Mouse (Mus musculus) cerebellum, adult 2 months (tissue): ENCODE results near the gene Sephs2. TPM values are rescaled to one million over a fixed set of nuclear protein-coding genes. Genes with fewer than 3 reads are reported as not detected.

ENCODE experiments used
- DNase-seq, 2 experiments: peaks; one replicate each; pipeline ENCODE4 v3.0.0; 2021
- H3K27ac ChIP-seq: fragments of 200-500 bp; 2 replicates; pipeline ENCODE4 v1.5.1; 2012; ENCODE audit warnings: low read length, control low read depth, inconsistent platforms; ENCODE audit not compliant: insufficient read depth
- H3K27me3 ChIP-seq: fragments of 200-500 bp; 2 replicates; pipeline ENCODE4 v1.6.1; 2012; ENCODE audit warnings: inconsistent platforms, mild to moderate bottlenecking, low read length, moderate library complexity; ENCODE audit not compliant: control insufficient read depth, insufficient read depth
- H3K4me1 ChIP-seq: fragments of 200-500 bp; 2 replicates; pipeline ENCODE4 v1.6.1; 2011; ENCODE audit warnings: low read length; ENCODE audit not compliant: control insufficient read depth, insufficient read depth
- H3K4me3 ChIP-seq: fragments of 200-500 bp; replicated peaks from 2 replicates; pipeline ENCODE3; 2011; ENCODE audit warnings: mild to moderate bottlenecking, low read depth, low read length, control low read depth; ENCODE audit not compliant: insufficient read depth
- CTCF ChIP-seq: fragments of 200-500 bp; IDR thresholded peaks from 2 replicates; pipeline ENCODE4 v1.5.1; 2011; ENCODE audit warnings: low read depth, mild to moderate bottlenecking, control low read depth, low read length, moderate library complexity, borderline replicate concordance; ENCODE audit not compliant: insufficient read depth
- POLR2A ChIP-seq: fragments of 200-500 bp; IDR thresholded peaks from 2 replicates; pipeline ENCODE4 v1.6.1; 2011; ENCODE audit warnings: low read length, control low read depth, borderline replicate concordance; ENCODE audit not compliant: insufficient read depth
- WGBS: fragments of 180-500 bp; shearing (Covaris S2); methylation state at CpG from one replicate; pipeline ENCODE4 v1.1.7; 2018; 5-methylcytosine and 5-hydroxymethylcytosine counted together
- polyA plus RNA-seq: library from polyadenylated mRNA; depleted of rRNA; stranded (reverse); fragments of >200 nt; gene quantifications from 2 replicates; pipeline ENCODE4 v1.2.3, GENCODE M21; 2012; rRNA removed

The Sephs2 gene
- 31.1 and 31.7 TPM in 2 replicates for polyA plus RNA-seq

DNA sequence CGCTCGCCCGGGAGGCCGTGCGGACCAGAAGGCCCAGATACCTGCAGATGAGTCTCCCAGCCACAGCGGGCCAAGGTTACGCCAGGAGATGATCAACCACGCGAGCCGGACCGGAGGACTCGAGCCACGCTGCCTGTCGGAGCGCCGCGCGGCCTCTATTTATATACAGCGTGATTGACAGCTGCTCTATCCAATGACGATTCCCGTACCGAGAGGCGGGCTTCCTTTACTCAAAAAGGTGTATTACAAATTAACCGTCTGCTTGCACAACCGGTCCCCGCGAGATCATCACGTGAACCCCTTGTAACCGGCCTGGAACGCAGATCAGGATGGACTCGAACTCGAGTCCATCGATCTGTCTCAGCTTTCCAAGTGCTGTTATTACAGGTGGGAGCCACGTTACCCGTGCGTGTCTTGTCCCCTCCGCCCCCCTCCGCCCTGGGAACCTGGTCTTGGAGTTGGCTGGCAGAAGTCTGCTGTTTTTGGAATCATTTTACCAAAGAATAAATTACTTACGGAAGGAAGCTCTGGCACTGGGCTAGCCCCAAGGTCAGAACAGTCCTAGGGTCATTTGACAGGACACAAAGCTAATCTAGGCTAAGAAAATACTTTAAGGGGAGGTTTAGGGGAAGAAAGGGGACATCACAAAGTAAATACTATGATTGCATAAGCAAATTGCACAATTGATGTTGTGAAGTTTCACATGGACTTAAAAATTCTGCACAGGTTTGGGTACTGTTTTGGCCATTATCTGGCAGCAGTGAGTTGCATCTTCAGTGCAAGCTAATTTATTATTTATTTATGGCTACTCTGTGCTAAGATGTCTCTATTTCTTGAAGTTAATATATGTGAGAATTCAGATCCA, at the start of gene Sephs2:
Gene Sephs2 (minus strand): TSS at position 131 of the 865 bp plus-strand sequence.
- H3K27ac ChIP-seq: peak within 1 kb of the TSS; percentile 60
- WGBS: under 1% methylated on average over 39 of the region's 39 CpGs
- no peaks in the 10 kb centered on the region for H3K27me3 ChIP-seq
- H3K4me3 ChIP-seq: peak within 1 kb of the TSS; percentile 76
- TF ChIP-seq POLR2A (peak; percentile 99), CTCF (no peak)
- peaks cover 9% of the 10 kb centered on the region for H3K4me1 ChIP-seq
- peak; percentile 96 to 99 for DNase-seq

DNA sequence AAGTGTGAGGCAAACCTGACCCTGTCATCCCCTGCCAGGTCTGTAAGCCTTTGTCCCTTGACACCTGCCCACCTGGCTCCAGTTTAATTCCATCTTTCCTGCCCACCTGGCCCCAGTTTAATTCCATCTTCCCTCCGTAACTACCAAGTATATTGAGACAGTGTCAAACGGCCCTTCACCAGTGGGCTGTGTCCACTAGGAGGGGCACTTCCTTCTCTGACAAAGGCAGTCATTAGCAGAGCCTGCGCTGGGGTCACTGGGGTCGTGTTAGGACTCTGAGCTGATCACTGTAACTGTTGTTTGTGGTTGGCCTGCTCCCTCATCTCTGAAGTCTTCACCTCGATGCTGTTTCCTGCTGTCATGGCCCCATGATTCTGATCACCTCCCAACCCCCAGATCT, 48.2 kb upstream of the Sephs2 start:
- 37% methylated on average over 5 of the region's 5 CpGs for WGBS
- Histone ChIP-seq H3K27me3 (no peaks in the 10 kb centered on the region), H3K4me3 (no peak overlapping the region), H3K27ac (no peak overlapping the region), H3K4me1 (peaks cover 4% of the 10 kb centered on the region)
- no peak for TF ChIP-seq CTCF
- no peak for TF ChIP-seq POLR2A
- DNase-seq: no peak

DNA sequence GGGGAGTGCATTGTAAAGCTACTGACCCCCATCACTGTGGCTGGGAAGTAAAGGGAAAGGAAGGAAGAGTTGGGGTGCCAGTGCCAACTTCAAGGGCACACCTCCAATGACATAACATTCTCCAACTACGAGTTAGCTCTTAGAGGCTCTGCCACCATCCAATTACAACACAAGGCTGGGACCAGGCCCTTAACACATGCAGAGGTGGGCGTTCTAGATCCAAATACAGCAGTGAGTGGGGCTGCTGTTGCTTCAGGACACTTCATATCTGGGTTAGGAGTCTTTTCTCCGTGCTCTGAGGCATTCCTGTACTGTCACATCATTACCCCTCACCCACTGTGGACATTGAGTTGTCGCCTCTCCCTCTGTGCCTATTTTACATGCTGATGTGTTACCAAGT, 47.3 kb upstream of the Sephs2 start:
- H3K27me3 ChIP-seq: no peaks in the 10 kb centered on the region
- 59% methylated on average over 4 of the region's 4 CpGs for WGBS
- DNase-seq: no peak

DNA sequence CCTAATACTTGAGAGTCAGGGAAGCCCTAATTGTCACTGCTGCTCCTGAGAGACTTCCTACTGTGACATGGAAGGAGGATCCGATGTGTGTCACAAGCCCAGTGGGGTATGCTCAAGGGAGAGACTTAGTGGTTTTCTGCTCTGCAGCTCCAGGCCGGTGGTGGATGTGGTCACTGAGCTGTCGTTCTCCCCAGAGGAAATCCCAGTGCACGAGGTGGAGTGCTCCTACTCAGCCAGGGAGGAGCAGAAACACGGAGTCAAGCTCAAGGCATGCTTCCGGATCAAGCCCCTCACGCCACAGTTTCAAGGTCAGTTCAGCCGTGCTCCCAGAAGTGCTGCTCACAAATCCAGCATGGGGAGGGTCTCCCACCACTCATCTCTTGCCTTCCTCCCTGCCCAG, 40.1 kb upstream of the Sephs2 start:
- 39% methylated on average over 8 of the region's 8 CpGs for WGBS
- no peaks in the 10 kb centered on the region for H3K4me1 ChIP-seq
- no peak overlapping the region for H3K4me3 ChIP-seq
- TF ChIP-seq CTCF (no peak), POLR2A (no peak)
- H3K27me3 ChIP-seq: no peaks in the 10 kb centered on the region
- no peak overlapping the region for H3K27ac ChIP-seq
- DNase-seq: no peak

More for the DNA sequence above, 47.3 kb upstream of the Sephs2 start:
- TF ChIP-seq CTCF: no peak
- no peak for TF ChIP-seq POLR2A
- H3K4me3 ChIP-seq: no peak overlapping the region
- no peak overlapping the region for H3K27ac ChIP-seq
- peaks cover 4% of the 10 kb centered on the region for H3K4me1 ChIP-seq

DNA sequence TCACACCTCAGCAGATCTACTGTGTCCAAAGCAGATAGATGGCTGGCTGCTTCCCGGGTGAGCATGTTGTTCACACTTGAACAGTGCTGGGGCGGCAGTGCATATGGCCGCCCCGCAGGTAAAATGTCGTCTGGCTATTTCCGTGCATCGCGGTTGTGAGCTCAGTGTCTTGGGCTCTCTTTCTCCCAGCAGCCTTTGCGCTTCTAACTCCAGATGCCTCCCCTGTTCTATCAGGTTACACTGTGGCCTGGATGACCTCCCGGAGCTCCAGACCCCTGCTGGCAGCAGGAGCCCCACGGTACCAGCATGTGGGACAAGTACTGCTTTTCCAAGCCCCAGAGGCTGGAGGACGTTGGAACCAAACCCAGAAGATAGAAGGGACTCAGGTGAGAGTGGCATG, 36.1 kb upstream of the Sephs2 start:
- H3K27ac ChIP-seq: no peak overlapping the region
- 56% methylated on average over 12 of the region's 12 CpGs for WGBS
- no peaks in the 10 kb centered on the region for H3K27me3 ChIP-seq
- H3K4me3 ChIP-seq: no peak overlapping the region
- H3K4me1 ChIP-seq: no peaks in the 10 kb centered on the region
- TF ChIP-seq POLR2A (no peak), CTCF (no peak)
- DNase-seq: no peak

DNA sequence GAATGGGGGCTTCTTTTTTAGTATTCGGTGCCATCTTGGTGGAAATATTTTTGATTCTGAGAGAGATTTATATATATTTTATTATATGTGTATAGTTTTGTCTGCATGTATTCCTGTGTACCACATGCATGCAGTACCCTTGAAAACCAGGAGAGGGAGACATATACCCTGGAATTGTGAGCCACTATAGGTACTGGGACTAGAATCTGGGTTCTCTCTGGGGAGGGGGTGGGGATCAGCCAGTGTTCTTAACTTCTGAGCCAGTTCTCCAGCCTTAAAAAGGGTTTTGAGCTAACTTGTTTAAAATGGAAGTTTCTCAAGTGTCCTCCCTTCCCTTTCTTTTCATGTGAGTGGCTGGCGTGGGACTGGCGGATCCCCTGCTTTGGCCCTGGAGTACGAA, 35.0 kb upstream of the Sephs2 start:
- 59% methylated on average over 4 of the region's 4 CpGs for WGBS
- TF ChIP-seq CTCF: peak; percentile 56; the same call in 1 of the 2 replicates
- TF ChIP-seq POLR2A: no peak
- DNase-seq: peak; percentile 28 to 56

DNA sequence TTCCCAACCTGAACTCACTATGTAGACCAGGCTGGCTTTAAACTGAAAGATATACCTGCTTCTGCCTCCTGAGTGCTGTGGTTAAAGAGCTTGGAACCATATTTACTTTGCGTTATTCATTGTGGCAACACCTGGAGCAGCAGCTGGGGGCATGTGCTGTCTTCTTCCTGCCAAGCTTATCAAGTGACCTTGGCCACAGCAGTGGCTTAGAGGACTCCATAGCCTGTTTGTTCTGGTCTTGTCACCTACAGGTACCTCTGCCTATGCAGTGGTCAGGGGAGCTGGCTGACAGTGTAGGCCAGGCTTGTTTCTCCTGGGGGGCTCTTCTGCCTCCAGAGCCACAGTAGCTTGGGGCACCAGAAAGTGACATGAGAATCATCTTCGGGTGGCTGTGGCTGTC, 34.6 kb upstream of the Sephs2 start:
- no peaks in the 10 kb centered on the region for H3K27me3 ChIP-seq
- no peak overlapping the region for H3K4me3 ChIP-seq
- H3K4me1 ChIP-seq: no peaks in the 10 kb centered on the region
- H3K27ac ChIP-seq: no peak overlapping the region
- WGBS: 77% methylated on average over 2 of the region's 2 CpGs
- DNase-seq: no peak
- TF ChIP-seq CTCF (no peak), POLR2A (no peak)

More for the DNA sequence above, 35.0 kb upstream of the Sephs2 start:
- Histone ChIP-seq H3K27me3 (no peaks in the 10 kb centered on the region), H3K27ac (no peak overlapping the region), H3K4me3 (no peak overlapping the region), H3K4me1 (no peaks in the 10 kb centered on the region)

DNA sequence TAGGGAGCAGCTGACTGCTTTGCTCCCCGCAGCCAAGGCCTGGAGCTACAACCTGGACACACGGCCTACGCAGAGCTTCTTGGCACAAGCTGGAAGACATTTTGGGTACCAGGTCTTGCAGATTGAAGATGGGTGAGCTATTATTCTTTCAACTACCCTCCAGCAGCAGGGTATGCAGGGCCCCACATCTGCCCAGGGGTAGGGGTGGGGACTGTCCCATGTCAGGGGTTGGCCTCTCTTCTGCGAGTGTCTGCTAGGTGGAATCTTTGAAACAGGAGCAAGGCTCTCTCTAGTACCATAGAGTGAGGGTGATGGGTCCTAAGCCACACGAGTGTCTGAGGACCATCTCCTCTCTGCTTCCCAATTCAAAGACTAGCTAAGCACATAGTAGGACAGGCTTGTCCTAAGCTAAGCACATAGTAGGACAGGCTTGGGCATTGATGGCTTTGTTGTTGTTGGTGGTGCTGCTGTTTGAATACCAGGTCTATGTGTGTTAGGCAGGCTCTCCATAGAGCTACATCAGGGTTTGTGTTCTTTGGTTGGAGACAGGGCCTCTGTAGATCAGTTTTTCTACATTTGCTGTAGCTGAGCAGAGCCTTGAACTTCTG, 23.8 kb upstream of the Sephs2 start:
- H3K4me1 ChIP-seq: no peaks in the 10 kb centered on the region
- no peaks in the 10 kb centered on the region for H3K27me3 ChIP-seq
- H3K4me3 ChIP-seq: no peak overlapping the region
- 95% methylated on average over 5 of the region's 5 CpGs for WGBS
- no peak for TF ChIP-seq CTCF
- TF ChIP-seq POLR2A: no peak
- DNase-seq: no peak
- no peak overlapping the region for H3K27ac ChIP-seq
